Mouse (Mus musculus): Measurements from ENCODE around the gene Gpatch3. TPM values are rescaled to one million over a fixed set of nuclear protein-coding genes. Genes with fewer than 3 reads are reported as not detected.

Gpatch3 gene
- total RNA-seq, 1 experiment from 2014 or later, result 8.2 TPM

- DNase-seq, result peak; percentile 92
Measured at GRCm38 (mm10) chr4:133584059-133584951, 9.8 kb downstream of the Gpatch3 start, which contains the start of gene Gpn2. Gene Gpn2 (plus strand): TSS chr4:133584362.

- DNase-seq, result peak; percentile 83
Measured at GRCm38 (mm10) chr4:133592570-133592969, 18.0 kb downstream of the Gpatch3 start.

GRCm38 (mm10) chr4:133595538-133595937 is 21.0 kb downstream of the Gpatch3 start:
- no peak for DNase-seq

GRCm38 (mm10) chr4:133596084-133596483 is 21.5 kb downstream of the Gpatch3 start:
- no peak for DNase-seq

- no peak for DNase-seq
Measured at GRCm38 (mm10) chr4:133598616-133599015, 24.1 kb downstream of the Gpatch3 start.

- no peak for DNase-seq
Measured at GRCm38 (mm10) chr4:133599116-133599515, 24.6 kb downstream of the Gpatch3 start.

GRCm38 (mm10) chr4:133599571-133600073 is 25.1 kb downstream of the Gpatch3 start:
- DNase-seq, result peak; percentile 95

- DNase-seq, result no peak
Measured at GRCm38 (mm10) chr4:133600306-133600705, 25.8 kb downstream of the Gpatch3 start.

- peak; percentile 67 for DNase-seq
Measured at GRCm38 (mm10) chr4:133601721-133602218, 27.2 kb downstream of the Gpatch3 start, which contains the start of gene Sfn. Gene Sfn (minus strand): TSS chr4:133602168.

GRCm38 (mm10) chr4:133603056-133603455 is 28.5 kb downstream of the Gpatch3 start:
- DNase-seq, result no peak

- no peak for DNase-seq
Measured at GRCm38 (mm10) chr4:133604175-133604574, 29.6 kb downstream of the Gpatch3 start.

GRCm38 (mm10) chr4:133604856-133605255 is 30.3 kb downstream of the Gpatch3 start:
- DNase-seq, result no peak

- no peak for DNase-seq
Measured at GRCm38 (mm10) chr4:133605330-133605729, 30.8 kb downstream of the Gpatch3 start.

- no peak for DNase-seq
Measured at GRCm38 (mm10) chr4:133607284-133607683, 32.7 kb downstream of the Gpatch3 start.

GRCm38 (mm10) chr4:133609719-133610118 is 35.2 kb downstream of the Gpatch3 start:
- peak; percentile 94 for DNase-seq

- no peak for DNase-seq
Measured at GRCm38 (mm10) chr4:133611815-133612214, 37.3 kb downstream of the Gpatch3 start.

- DNase-seq, result no peak
Measured at GRCm38 (mm10) chr4:133612416-133612815, 37.9 kb downstream of the Gpatch3 start.

- no peak for DNase-seq
Measured at GRCm38 (mm10) chr4:133613026-133613425, 38.5 kb downstream of the Gpatch3 start.

GRCm38 (mm10) chr4:133613867-133614266 is 39.3 kb downstream of the Gpatch3 start:
- DNase-seq, result no peak

GRCm38 (mm10) chr4:133614274-133614761 is 39.8 kb downstream of the Gpatch3 start:
- DNase-seq, result peak; percentile 92

GRCm38 (mm10) chr4:133615416-133615815 is 40.9 kb downstream of the Gpatch3 start:
- no peak for DNase-seq

- no peak for DNase-seq
Measured at GRCm38 (mm10) chr4:133617936-133618335, 43.4 kb downstream of the Gpatch3 start.

- no peak for DNase-seq
Measured at GRCm38 (mm10) chr4:133619473-133620136, 45.1 kb downstream of the Gpatch3 start.
